Mouse (Mus musculus): ENCODE data around the gene Mrpl4. TPM values are rescaled to one million over a fixed set of nuclear protein-coding genes. Genes with fewer than 3 reads are reported as not detected.
A peak's percentile ranks its signal among the peaks of the same experiment; 100 is the strongest.
"Not testable (repeated sequence)": the region's sequence is repeated elsewhere in the genome, so short reads cannot be mapped to it uniquely, and the experiment has no call there.

Gene Mrpl4
- total and polyA plus RNA-seq, 2 experiments, result 16.0 to 79.8 TPM

GRCm38 (mm10) chr9:20990861-20991260 is 11.7 kb upstream of the Mrpl4 start:
- Histone ChIP-seq H3K9ac (ENCODE audit: low read depth, low read length) (no peak overlapping the region), H3K79me2 (ENCODE audit: control insufficient read depth, insufficient read depth, low read length) (no peaks in the 10 kb centered on the region), H3K27ac (replicated peaks; ENCODE audit: insufficient read depth, low read depth, low read length) (no peak overlapping the region), H3K4me1 (ENCODE audit: control insufficient read depth, insufficient read depth, low read length) (no peaks in the 10 kb centered on the region), H3K4me3 (ENCODE audit: insufficient read depth, low read depth, low read length) (no peak overlapping the region), H3K36me3 (ENCODE audit: control insufficient read depth, insufficient read depth, low read length) (no peaks in the 10 kb centered on the region), H3K27me3 (ENCODE audit: control insufficient read depth, insufficient read depth, low read length) (no peaks in the 10 kb centered on the region)
- 14% methylated on average over 10 of the region's 10 CpGs for WGBS
- no peak for TF ChIP-seq POLR2A (IDR thresholded peaks at IDR 0.05; ENCODE audit: extremely low read depth, insufficient read depth, low read length)
- TF ChIP-seq CTCF (IDR thresholded peaks at IDR 0.05; ENCODE audit: low read depth, low read length), result no peak
- peak; percentile 29 for DNase-seq (ENCODE audit: extremely low read depth, low read depth, low spot score)

DNA sequence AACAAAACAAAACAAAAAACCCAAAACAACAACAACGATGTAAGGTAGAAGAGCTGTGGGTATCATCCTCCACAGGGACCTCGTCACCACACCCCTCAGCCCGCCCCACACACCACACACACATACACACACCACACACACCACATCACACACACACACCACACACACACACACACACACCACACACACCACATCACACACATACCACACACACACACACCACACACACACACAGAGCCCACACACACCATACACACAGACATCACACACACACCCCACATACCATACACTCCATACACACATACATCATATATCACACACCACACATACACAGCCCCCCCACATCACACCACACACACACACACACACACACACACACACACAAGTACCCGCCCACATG is 11.0 kb upstream of the Mrpl4 start:
- Histone ChIP-seq H3K9ac (ENCODE audit: low read depth, low read length) (no peak overlapping the region), H3K27ac (replicated peaks; ENCODE audit: insufficient read depth, low read depth, low read length) (no peak overlapping the region), H3K4me3 (ENCODE audit: insufficient read depth, low read depth, low read length) (no peak overlapping the region), H3K4me1 (ENCODE audit: control insufficient read depth, insufficient read depth, low read length) (no peaks in the 10 kb centered on the region), H3K36me3 (ENCODE audit: control insufficient read depth, insufficient read depth, low read length) (no peaks in the 10 kb centered on the region), H3K79me2 (ENCODE audit: control insufficient read depth, insufficient read depth, low read length) (no peaks in the 10 kb centered on the region), H3K27me3 (ENCODE audit: control insufficient read depth, insufficient read depth, low read length) (no peaks in the 10 kb centered on the region)
- TF ChIP-seq POLR2A (IDR thresholded peaks at IDR 0.05; ENCODE audit: extremely low read depth, insufficient read depth, low read length) (no peak), CTCF (IDR thresholded peaks at IDR 0.05; ENCODE audit: low read depth, low read length) (no peak)
- 91% methylated on average over 4 of the region's 4 CpGs for WGBS
- DNase-seq (ENCODE audit: extremely low read depth, low read depth, low spot score), result no peak

DNA sequence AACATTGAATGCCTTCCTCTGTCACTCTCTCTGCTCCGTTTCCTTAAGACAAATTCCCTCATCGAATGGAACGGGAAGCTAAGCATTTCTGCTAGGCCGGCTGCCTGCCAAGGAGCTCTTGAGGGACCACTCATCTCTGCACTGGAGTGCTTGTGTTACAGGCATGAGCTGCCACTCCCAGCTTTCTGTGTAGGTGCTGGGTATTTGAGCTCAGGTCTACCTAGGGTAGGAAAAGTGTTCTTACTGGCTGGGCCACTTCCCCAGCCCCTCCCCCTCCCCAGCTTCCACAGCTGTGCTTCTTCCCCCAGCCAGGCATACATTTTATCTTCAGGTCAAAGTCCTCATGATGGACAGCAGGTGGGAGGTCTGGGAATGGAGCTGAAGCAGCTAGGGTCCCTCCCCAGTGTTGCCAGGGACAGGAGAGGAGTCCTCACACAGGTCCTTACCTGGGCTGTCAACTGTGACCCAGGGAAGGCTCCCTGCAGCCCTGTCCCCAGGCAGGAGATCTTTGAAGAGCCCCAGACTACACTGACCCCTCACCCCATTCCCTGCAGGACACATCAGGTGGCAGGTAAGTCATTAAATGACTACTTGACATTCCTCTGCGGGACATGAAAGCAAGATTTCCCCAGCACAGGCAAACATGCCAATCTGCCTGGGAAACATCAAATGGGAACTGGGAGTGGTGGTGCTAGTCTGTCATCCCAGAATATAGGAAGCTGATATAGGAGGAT is 9.2 kb upstream of the Mrpl4 start:
- Histone ChIP-seq H3K79me2 (ENCODE audit: control insufficient read depth, insufficient read depth, low read length) (no peaks in the 10 kb centered on the region), H3K4me1 (ENCODE audit: control insufficient read depth, insufficient read depth, low read length) (no peaks in the 10 kb centered on the region), H3K9ac (ENCODE audit: low read depth, low read length) (no peak overlapping the region), H3K4me3 (ENCODE audit: insufficient read depth, low read depth, low read length) (no peak overlapping the region), H3K27ac (replicated peaks; ENCODE audit: insufficient read depth, low read depth, low read length) (no peak overlapping the region), H3K27me3 (ENCODE audit: control insufficient read depth, insufficient read depth, low read length) (no peaks in the 10 kb centered on the region), H3K36me3 (ENCODE audit: control insufficient read depth, insufficient read depth, low read length) (no peaks in the 10 kb centered on the region)
- WGBS, result 76% methylated on average over 5 of the region's 5 CpGs
- no peak for DNase-seq (ENCODE audit: extremely low read depth, low read depth, low spot score)
- no peak for TF ChIP-seq CTCF (IDR thresholded peaks at IDR 0.05; ENCODE audit: low read depth, low read length)
- no peak for TF ChIP-seq POLR2A (IDR thresholded peaks at IDR 0.05; ENCODE audit: extremely low read depth, insufficient read depth, low read length)

GRCm38 (mm10) chr9:20995069-20995468 is 7.5 kb upstream of the Mrpl4 start:
- H3K79me2 ChIP-seq (ENCODE audit: control insufficient read depth, insufficient read depth, low read length), result no peaks in the 10 kb centered on the region
- no peaks in the 10 kb centered on the region for H3K36me3 ChIP-seq (ENCODE audit: control insufficient read depth, insufficient read depth, low read length)
- WGBS, result 14% methylated on average over 3 of the region's 3 CpGs
- DNase-seq (ENCODE audit: extremely low read depth, low read depth, low spot score), result peak; percentile 88
- no peak overlapping the region for H3K9ac ChIP-seq (ENCODE audit: low read depth, low read length)
- H3K27me3 ChIP-seq (ENCODE audit: control insufficient read depth, insufficient read depth, low read length), result no peaks in the 10 kb centered on the region
- no peaks in the 10 kb centered on the region for H3K4me1 ChIP-seq (ENCODE audit: control insufficient read depth, insufficient read depth, low read length)
- no peak overlapping the region for H3K4me3 ChIP-seq (ENCODE audit: insufficient read depth, low read depth, low read length)
- no peak overlapping the region for H3K27ac ChIP-seq (replicated peaks; ENCODE audit: insufficient read depth, low read depth, low read length)
- TF ChIP-seq CTCF (IDR thresholded peaks at IDR 0.05; ENCODE audit: low read depth, low read length) (no peak), POLR2A (IDR thresholded peaks at IDR 0.05; ENCODE audit: extremely low read depth, insufficient read depth, low read length) (no peak)

DNA sequence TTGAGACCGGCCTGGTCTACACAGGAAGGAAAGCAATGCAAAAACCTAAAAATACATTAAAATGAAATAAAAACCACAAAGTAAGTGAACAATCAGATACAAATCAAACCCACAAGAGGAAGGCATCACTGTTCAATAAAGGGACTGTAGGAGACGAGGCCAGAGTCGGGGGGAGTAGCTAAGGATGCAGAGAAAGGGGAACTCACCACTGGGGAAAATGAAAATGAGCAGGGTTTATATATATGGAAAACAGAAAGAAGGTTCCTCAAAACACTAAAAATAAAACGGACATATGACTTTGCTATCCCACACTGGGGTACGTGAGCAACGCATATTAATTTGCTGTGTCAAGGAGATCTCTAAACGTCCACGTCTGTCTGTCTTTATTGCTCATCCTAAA is 5.5 kb upstream of the Mrpl4 start:
- no peak overlapping the region for H3K27ac ChIP-seq (replicated peaks; ENCODE audit: insufficient read depth, low read depth, low read length)
- TF ChIP-seq POLR2A (IDR thresholded peaks at IDR 0.05; ENCODE audit: extremely low read depth, insufficient read depth, low read length), result no peak
- no peak for TF ChIP-seq CTCF (IDR thresholded peaks at IDR 0.05; ENCODE audit: low read depth, low read length)
- no peaks in the 10 kb centered on the region for H3K4me1 ChIP-seq (ENCODE audit: control insufficient read depth, insufficient read depth, low read length)
- no peak overlapping the region for H3K9ac ChIP-seq (ENCODE audit: low read depth, low read length)
- H3K4me3 ChIP-seq (ENCODE audit: insufficient read depth, low read depth, low read length), result no peak overlapping the region
- H3K36me3 ChIP-seq (ENCODE audit: control insufficient read depth, insufficient read depth, low read length), result no peaks in the 10 kb centered on the region
- H3K27me3 ChIP-seq (ENCODE audit: control insufficient read depth, insufficient read depth, low read length), result no peaks in the 10 kb centered on the region
- no peak for DNase-seq (ENCODE audit: extremely low read depth, low read depth, low spot score)
- WGBS, result 93% methylated on average over 8 of the region's 8 CpGs
- H3K79me2 ChIP-seq (ENCODE audit: control insufficient read depth, insufficient read depth, low read length), result no peaks in the 10 kb centered on the region

DNA sequence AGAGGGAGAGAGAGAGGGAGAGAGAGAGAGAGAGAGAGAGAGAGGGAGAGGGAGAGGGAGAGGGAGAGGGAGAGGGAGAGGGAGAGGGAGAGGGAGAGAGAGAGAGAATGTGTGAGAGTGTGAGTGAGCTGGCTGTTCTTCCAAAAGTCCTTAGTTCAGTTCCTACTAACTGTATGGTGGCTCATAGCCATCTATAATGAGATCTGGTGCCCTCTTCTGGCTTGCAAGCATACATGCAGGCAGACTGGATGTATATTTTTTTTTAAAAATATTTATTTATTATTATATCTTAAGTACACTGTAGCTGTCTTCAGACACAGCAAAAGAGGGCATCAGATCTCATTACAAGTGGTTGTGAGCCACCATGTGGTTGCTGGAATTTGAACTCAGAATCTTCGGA is 4.2 kb upstream of the Mrpl4 start:
- H3K27me3 ChIP-seq (ENCODE audit: control insufficient read depth, insufficient read depth, low read length); DNase-seq (ENCODE audit: extremely low read depth, low read depth, low spot score); H3K9ac ChIP-seq (ENCODE audit: low read depth, low read length); H3K36me3 ChIP-seq (ENCODE audit: control insufficient read depth, insufficient read depth, low read length); H3K79me2 ChIP-seq (ENCODE audit: control insufficient read depth, insufficient read depth, low read length); H3K4me3 ChIP-seq (ENCODE audit: insufficient read depth, low read depth, low read length); H3K4me1 ChIP-seq (ENCODE audit: control insufficient read depth, insufficient read depth, low read length); H3K27ac ChIP-seq (replicated peaks; ENCODE audit: insufficient read depth, low read depth, low read length): not testable (repeated sequence)
- 65% methylated on average over 1 of the region's 1 CpGs for WGBS
